Mouse (Mus musculus): ENCODE data around the gene Wscd1. TPM values are rescaled to one million over a fixed set of nuclear protein-coding genes. Genes with fewer than 3 reads are reported as not detected.

The Wscd1 gene
- total RNA-seq (2023), result not detected

DNA sequence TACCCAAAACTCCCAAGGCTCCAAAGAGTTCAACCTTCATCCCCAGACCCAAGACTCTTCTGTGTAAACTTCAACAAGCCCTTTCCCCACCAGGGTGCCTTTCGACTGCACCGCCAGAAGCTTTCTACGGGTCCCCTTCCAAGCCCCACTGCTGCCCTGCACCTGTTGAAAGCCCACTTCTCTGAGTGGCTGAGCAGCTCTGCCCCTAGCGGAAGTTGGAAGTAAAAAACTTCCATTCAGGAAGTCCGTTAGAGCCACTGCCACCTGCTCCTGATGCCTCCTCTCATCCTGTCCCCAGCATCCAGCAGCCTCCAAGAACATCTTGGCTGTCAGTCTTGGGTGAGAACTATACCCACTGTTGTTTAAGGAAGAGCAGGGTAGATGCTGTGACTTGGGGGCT lies at the start of gene Wscd1:
Wscd1 (plus strand) TSS at position 250 of the 400 bp plus-strand sequence.

